Mouse (Mus musculus) limb, embryonic 10.5 days (tissue): ENCODE measurements around the gene Reep6. TPM values are rescaled to one million over a fixed set of nuclear protein-coding genes. Genes with fewer than 3 reads are reported as not detected.
A peak's percentile ranks its signal among the peaks of the same experiment; 100 is the strongest.
"Not testable (repeated sequence)": the region's sequence is repeated elsewhere in the genome, so short reads cannot be mapped to it uniquely, and the experiment has no call there.

ENCODE experiments used
- DNase-seq: peaks from one replicate; pipeline ENCODE4 v3.0.0-alpha.2; 2017; ENCODE audit warnings: low spot score
- H3K27ac ChIP-seq: fragments of 300-500 bp; sonication (generic); 2 replicates; pipeline ENCODE4 v1.5.1; 2016; ENCODE audit warnings: mild to moderate bottlenecking
- H3K27me3 ChIP-seq: fragments of 300-500 bp; sonication (generic); 2 replicates; pipeline ENCODE4 v1.6.1; 2016; ENCODE audit warnings: low read depth, mild to moderate bottlenecking; ENCODE audit not compliant: poor library complexity, severe bottlenecking
- H3K36me3 ChIP-seq: fragments of 300-500 bp; sonication (generic); 2 replicates; pipeline ENCODE4 v1.6.1; 2016; ENCODE audit warnings: mild to moderate bottlenecking, moderate library complexity
- H3K4me1 ChIP-seq: fragments of 300-500 bp; sonication (generic); 2 replicates; pipeline ENCODE4 v1.6.1; 2016
- H3K4me3 ChIP-seq: fragments of 300-500 bp; sonication (generic); 2 replicates; pipeline ENCODE4 v1.5.1; 2016; ENCODE audit warnings: mild to moderate bottlenecking, moderate library complexity
- H3K9me3 ChIP-seq: fragments of 300-500 bp; sonication (generic); replicated peaks from 2 replicates; pipeline ENCODE4 v1.6.1; 2016; ENCODE audit warnings: mild to moderate bottlenecking
- WGBS: fragments of 180-500 bp; shearing (Covaris S2); methylation state at CpG from one replicate; pipeline ENCODE4 v1.1.7; 2016; 5-methylcytosine and 5-hydroxymethylcytosine counted together
- polyA plus RNA-seq: library from polyadenylated mRNA; unstranded; fragments of >200 nt; fragmentation: Nextera tagmentation; extraction: Ambion mirVana; gene quantifications from 2 replicates; pipeline ENCODE4 v1.2.1, GENCODE M21; 2016

Reep6 gene
- polyA plus RNA-seq, 1 experiment from 2014 or later, result 5.4 TPM

GRCm38 (mm10) chr10:80341491-80342304 is 11.9 kb downstream of the Reep6 start:
- Histone ChIP-seq H3K9me3 (no peaks in the 10 kb centered on the region), H3K27ac (0 out of 2 replicates have a peak overlapping the region, but pooled peaks have one; percentile 12), H3K4me1 (peaks cover 48% of the 10 kb centered on the region), H3K4me3 (peak overlapping the region; percentile 44), H3K36me3 (no peaks in the 10 kb centered on the region), H3K27me3 (peaks cover 83% of the 10 kb centered on the region)
- DNase-seq, result no peak
- WGBS, result 4% methylated on average over 47 of the region's 47 CpGs

- H3K36me3 ChIP-seq, result no peaks in the 10 kb centered on the region
- peaks cover 86% of the 10 kb centered on the region for H3K27me3 ChIP-seq
- WGBS, result under 1% methylated on average over 26 of the region's 26 CpGs
- peaks cover 47% of the 10 kb centered on the region for H3K4me1 ChIP-seq
- peak overlapping the region; percentile 44 for H3K4me3 ChIP-seq
- no peak overlapping the region for H3K27ac ChIP-seq
- DNase-seq, result no peak
- no peaks in the 10 kb centered on the region for H3K9me3 ChIP-seq
These were observed 12.6 kb downstream of the Reep6 start for GRCm38 (mm10) chr10:80342305-80342748.

- DNase-seq, result peak; percentile 66
- Histone ChIP-seq H3K4me1 (peaks cover 49% of the 10 kb centered on the region), H3K27ac (no peak overlapping the region), H3K9me3 (no peaks in the 10 kb centered on the region), H3K36me3 (no peaks in the 10 kb centered on the region), H3K4me3 (peak overlapping the region; percentile 44), H3K27me3 (peaks cover 92% of the 10 kb centered on the region)
- WGBS, result under 1% methylated on average over 22 of the region's 33 CpGs
These were observed 13.1 kb downstream of the Reep6 start for GRCm38 (mm10) chr10:80342749-80343424.

- Histone ChIP-seq H3K27ac (no peak overlapping the region), H3K27me3 (peaks cover 94% of the 10 kb centered on the region), H3K36me3 (0 out of 2 replicates have a peak, but pooled peaks cover under 1% of the 10 kb centered on the region), H3K4me3 (peak overlapping the region; percentile 44), H3K9me3 (no peaks in the 10 kb centered on the region), H3K4me1 (peaks cover 54% of the 10 kb centered on the region)
- DNase-seq, result no peak
- WGBS, result 25% methylated on average over 13 of the region's 13 CpGs
These were observed 13.7 kb downstream of the Reep6 start for GRCm38 (mm10) chr10:80343425-80343895.

- Histone ChIP-seq H3K27ac (no peak overlapping the region), H3K4me1 (peaks cover 62% of the 10 kb centered on the region), H3K9me3 (no peaks in the 10 kb centered on the region), H3K4me3 (no peak overlapping the region), H3K36me3 (0 out of 2 replicates have a peak, but pooled peaks cover 2% of the 10 kb centered on the region), H3K27me3 (peaks cover 99% of the 10 kb centered on the region)
- WGBS, result 42% methylated on average over 9 of the region's 9 CpGs
- no peak for DNase-seq
These were observed 14.4 kb downstream of the Reep6 start for GRCm38 (mm10) chr10:80344131-80344661.

GRCm38 (mm10) chr10:80345122-80345521 is 15.4 kb downstream of the Reep6 start:
- Histone ChIP-seq H3K27me3 (peaks cover 100% of the 10 kb centered on the region), H3K4me1 (peaks cover 61% of the 10 kb centered on the region), H3K4me3 (0 out of 2 replicates have a peak overlapping the region, but pooled peaks have one; percentile 19), H3K9me3 (no peaks in the 10 kb centered on the region), H3K36me3 (0 out of 2 replicates have a peak, but pooled peaks cover 2% of the 10 kb centered on the region), H3K27ac (peak overlapping the region; percentile 10; the same call in 1 of the 2 replicates)
- WGBS, result under 1% methylated on average over 16 of the region's 16 CpGs
- no peak for DNase-seq

- Histone ChIP-seq H3K27me3 (peaks cover 100% of the 10 kb centered on the region), H3K4me1 (peaks cover 55% of the 10 kb centered on the region)
- not testable (repeated sequence) for H3K27ac ChIP-seq, H3K36me3 ChIP-seq, H3K9me3 ChIP-seq, DNase-seq, H3K4me3 ChIP-seq
- 72% methylated on average over 6 of the region's 6 CpGs for WGBS
These were observed 16.2 kb downstream of the Reep6 start for GRCm38 (mm10) chr10:80345929-80346328.

- WGBS, result 18% methylated on average over 17 of the region's 17 CpGs
- H3K4me3 ChIP-seq, result no peak overlapping the region; the same call in 1 of the 2 replicates
- no peak for DNase-seq
- H3K27me3 ChIP-seq, result peaks cover 100% of the 10 kb centered on the region
- H3K27ac ChIP-seq, result no peak overlapping the region
- 0 out of 2 replicates have a peak, but pooled peaks cover 2% of the 10 kb centered on the region for H3K36me3 ChIP-seq
- peaks cover 39% of the 10 kb centered on the region for H3K4me1 ChIP-seq
- H3K9me3 ChIP-seq, result no peaks in the 10 kb centered on the region
These were observed 17.8 kb downstream of the Reep6 start for GRCm38 (mm10) chr10:80347514-80347967.

- H3K27me3 ChIP-seq, result peaks cover 100% of the 10 kb centered on the region
- no peak within 1 kb of the TSS for H3K27ac ChIP-seq
- peak within 1 kb of the TSS; percentile 40 for H3K4me3 ChIP-seq
- H3K4me1 ChIP-seq, result peaks cover 31% of the 10 kb centered on the region
- 0 out of 2 replicates have a peak, but pooled peaks cover 2% of the 10 kb centered on the region for H3K36me3 ChIP-seq
- peak; percentile 78 for DNase-seq
- 1% methylated on average over 40 of the region's 42 CpGs for WGBS
- no peaks in the 10 kb centered on the region for H3K9me3 ChIP-seq
These were observed 18.6 kb downstream of the Reep6 start, which contains the start of gene Adamtsl5 for GRCm38 (mm10) chr10:80348244-80348781. TSS of gene Adamtsl5 (minus strand) at chr10:80348412.

GRCm38 (mm10) chr10:80348981-80349380 is 19.2 kb downstream of the Reep6 start:
- H3K4me1 ChIP-seq, result peaks cover 26% of the 10 kb centered on the region
- WGBS, result 18% methylated on average over 26 of the region's 26 CpGs
- H3K27ac ChIP-seq, result no peak overlapping the region
- H3K27me3 ChIP-seq, result peaks cover 100% of the 10 kb centered on the region
- 0 out of 2 replicates have a peak, but pooled peaks cover 2% of the 10 kb centered on the region for H3K36me3 ChIP-seq
- no peaks in the 10 kb centered on the region for H3K9me3 ChIP-seq
- H3K4me3 ChIP-seq, result peak overlapping the region; percentile 40
- DNase-seq, result no peak

GRCm38 (mm10) chr10:80350292-80350691 is 20.5 kb downstream of the Reep6 start:
- WGBS, result 3% methylated on average over 7 of the region's 7 CpGs
- no peak overlapping the region; the same call in 1 of the 2 replicates for H3K4me3 ChIP-seq
- DNase-seq, result peak; percentile 93

GRCm38 (mm10) chr10:80351896-80352295 is 22.1 kb downstream of the Reep6 start:
- H3K36me3 ChIP-seq, result 0 out of 2 replicates have a peak, but pooled peaks cover 2% of the 10 kb centered on the region
- H3K27me3 ChIP-seq, result peaks cover 100% of the 10 kb centered on the region
- H3K4me3 ChIP-seq, result no peak overlapping the region
- H3K27ac ChIP-seq, result no peak overlapping the region
- no peak for DNase-seq
- 33% methylated on average over 11 of the region's 11 CpGs for WGBS
- peaks cover 32% of the 10 kb centered on the region for H3K4me1 ChIP-seq
- no peaks in the 10 kb centered on the region for H3K9me3 ChIP-seq

More at GRCm38 (mm10) chr10:80350292-80350691, 20.5 kb downstream of the Reep6 start:
- H3K27me3 ChIP-seq, result peaks cover 100% of the 10 kb centered on the region
- H3K27ac ChIP-seq, result no peak overlapping the region
- H3K36me3 ChIP-seq, result 0 out of 2 replicates have a peak, but pooled peaks cover 2% of the 10 kb centered on the region
- no peaks in the 10 kb centered on the region for H3K9me3 ChIP-seq
- H3K4me1 ChIP-seq, result peaks cover 20% of the 10 kb centered on the region
